Mouse (Mus musculus) layer of hippocampus, postnatal 25 days (tissue): ENCODE measurements at regions not wholly inside any gene's neighbourhood (a gene's known extent, or its start where the extent isn't known, plus 50 kb on each side); places are given as distances from the start of the nearest gene placed in this dataset.
"Not testable (repeated sequence)": the region's sequence is repeated elsewhere in the genome, so short reads cannot be mapped to it uniquely, and the experiment has no call there.

Experiments used
- DNase-seq, 2 experiments: peaks; one replicate each; pipeline ENCODE4 v3.0.0; 2022; ENCODE audit warnings: mixed read lengths in 2 of 2, low spot score in 1 of 2; ENCODE audit errors: extremely low spot score in 1 of 2

- DNase-seq, result no peak
These were observed 527.4 kb upstream of the Gm5150 start for GRCm38 (mm10) chr3:16533643-16534042.

GRCm38 (mm10) chr3:16527511-16527910 lies 521.3 kb upstream of the Gm5150 start:
- not testable (repeated sequence) for DNase-seq

- not testable (repeated sequence) for DNase-seq
These were observed 482.2 kb upstream of the Gm5150 start for GRCm38 (mm10) chr3:16488431-16488830.

GRCm38 (mm10) chr3:16482750-16483149 lies 476.5 kb upstream of the Gm5150 start:
- DNase-seq, result no peak

GRCm38 (mm10) chr3:16471360-16471759 lies 465.1 kb upstream of the Gm5150 start:
- no peak for DNase-seq

- peak; percentile 34 to 63 for DNase-seq
These were observed 460.2 kb upstream of the Gm5150 start for GRCm38 (mm10) chr3:16466388-16466787.

- no peak for DNase-seq
These were observed 459.1 kb upstream of the Gm5150 start for GRCm38 (mm10) chr3:16465357-16465756.

GRCm38 (mm10) chr3:16464301-16464700 lies 458.1 kb upstream of the Gm5150 start:
- no peak for DNase-seq

GRCm38 (mm10) chr3:16433033-16433432 lies 426.8 kb upstream of the Gm5150 start:
- DNase-seq, result no peak

GRCm38 (mm10) chr3:16431819-16432115 lies 425.5 kb upstream of the Gm5150 start:
- DNase-seq, result no peak

- DNase-seq, result no peak
These were observed 425.0 kb upstream of the Gm5150 start for GRCm38 (mm10) chr3:16431082-16431818.
